Mouse (Mus musculus) heart, embryonic 14.5 days (tissue): ENCODE data around the gene Gstp1. TPM values are rescaled to one million over a fixed set of nuclear protein-coding genes. Genes with fewer than 3 reads are reported as not detected.
A peak's percentile ranks its signal among the peaks of the same experiment; 100 is the strongest.
"Not testable (repeated sequence)": the region's sequence is repeated elsewhere in the genome, so short reads cannot be mapped to it uniquely, and the experiment has no call there.

Experiments used
- ATAC-seq: fragments of 200-750 bp; cut with Nextera tagmentation; 2 replicates; pipeline ENCODE4 v1.8.0; 2017; ENCODE audit warnings: low read depth, moderate TSS enrichment; ENCODE audit not compliant: insufficient number of reproducible peaks, insufficient read depth, low FRiP score
- H3K27ac ChIP-seq, 2 experiments: fragments of 200-500 bp in 1 of 2; fragments of 300-500 bp in 1 of 2; sonication (generic) in 1 of 2; replicated peaks in 1 of 2; 2 replicates each; pipeline ENCODE4 v1.5.1; 2012 to 2014; ENCODE audit warnings: low read depth in 2 of 2, low read length in 2 of 2, control low read depth in 1 of 2, mild to moderate bottlenecking in 1 of 2, mixed read lengths in 1 of 2; ENCODE audit not compliant: control insufficient read depth in 1 of 2, insufficient read depth in 1 of 2
- H3K27me3 ChIP-seq: fragments of 300-500 bp; sonication (generic); 2 replicates; pipeline ENCODE4 v1.6.1; 2014; ENCODE audit warnings: mild to moderate bottlenecking, low read length, control low read depth; ENCODE audit not compliant: control insufficient read depth, insufficient read depth
- H3K36me3 ChIP-seq: fragments of 300-500 bp; sonication (generic); 2 replicates; pipeline ENCODE4 v1.6.1; 2014; ENCODE audit warnings: mild to moderate bottlenecking, control low read depth, low read length, mixed read lengths; ENCODE audit not compliant: control insufficient read depth, insufficient read depth
- H3K4me1 ChIP-seq, 2 experiments: fragments of 200-500 bp in 1 of 2; fragments of 300-500 bp in 1 of 2; sonication (generic) in 1 of 2; 2 replicates each; pipeline ENCODE4 v1.6.1; 2012 to 2014; ENCODE audit warnings: low read length in 2 of 2, control low read depth in 1 of 2, mixed read lengths in 1 of 2; ENCODE audit not compliant: control insufficient read depth in 2 of 2, insufficient read depth in 2 of 2
- H3K4me2 ChIP-seq: fragments of 300-500 bp; sonication (generic); 2 replicates; pipeline ENCODE4 v1.6.1; 2014; ENCODE audit warnings: mild to moderate bottlenecking, low read length
- H3K4me3 ChIP-seq, 2 experiments: fragments of 200-500 bp in 1 of 2; fragments of 300-500 bp in 1 of 2; sonication (generic) in 1 of 2; 2 replicates each; pipeline ENCODE4 v1.5.1; 2012 to 2014; ENCODE audit warnings: low read length in 2 of 2, mild to moderate bottlenecking in 2 of 2, control low read depth in 1 of 2, low read depth in 1 of 2, moderate library complexity in 1 of 2; ENCODE audit not compliant: control insufficient read depth in 1 of 2, insufficient read depth in 1 of 2
- H3K9ac ChIP-seq: fragments of 300-500 bp; sonication (generic); 2 replicates; pipeline ENCODE4 v1.6.1; 2014; ENCODE audit warnings: mild to moderate bottlenecking, low read length
- H3K9me3 ChIP-seq: fragments of 300-500 bp; sonication (generic); 2 replicates; pipeline ENCODE4 v1.6.1; 2016; ENCODE audit warnings: low read length, control low read depth; ENCODE audit not compliant: control insufficient read depth
- WGBS: fragments of 180-500 bp; shearing (Covaris S2); extraction: QIAGEN DNeasy Blood & Tissue Kit; methylation state at CpG from one replicate; pipeline ENCODE4 v1.1.7; 2014; 5-methylcytosine and 5-hydroxymethylcytosine counted together
- polyA plus RNA-seq: library from polyadenylated mRNA; unstranded; fragments of >200 nt; fragmentation: Nextera tagmentation; extraction: Ambion mirVana; gene quantifications from 2 replicates; pipeline ENCODE4 v1.2.1, GENCODE M21; 2014

Gstp1 gene
- polyA plus RNA-seq, 1 experiment from 2014 or later = 399 TPM

DNA sequence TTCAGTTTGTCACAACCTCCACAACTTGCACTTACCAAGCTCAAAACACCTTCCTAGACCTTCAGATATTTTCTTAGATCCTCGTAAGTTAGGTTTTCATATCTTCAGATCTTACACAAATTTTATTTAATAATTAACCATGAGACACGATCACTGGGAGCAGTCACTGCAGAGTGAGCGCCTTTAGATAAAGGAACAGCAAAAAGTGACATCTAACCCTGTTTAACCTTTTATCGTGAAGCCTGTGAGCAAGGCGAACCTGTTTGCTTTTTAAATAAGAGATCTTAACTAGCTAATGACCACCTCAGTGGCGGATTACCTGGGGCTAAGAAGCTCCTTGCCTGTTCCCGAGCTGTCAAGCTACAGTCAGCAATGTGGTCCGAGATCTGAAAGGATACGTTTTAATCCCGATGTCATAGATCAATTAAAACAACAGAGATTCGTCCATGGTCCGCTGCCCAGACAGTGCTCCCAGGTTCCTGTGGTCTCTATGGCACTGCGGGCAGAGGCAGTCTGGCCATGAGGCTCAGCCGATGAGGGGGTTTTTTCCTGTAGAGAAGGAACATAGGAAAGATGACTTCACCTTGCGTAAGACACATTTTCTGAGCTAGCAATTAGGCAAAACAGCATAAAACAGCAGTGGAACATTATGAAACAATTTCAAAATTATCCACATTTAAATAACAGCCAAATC lies 31.1 kb upstream of the Gstp1 start:
- ATAC-seq = no peak
- Histone ChIP-seq H3K9ac (no peak overlapping the region), H3K9me3 (no peaks in the 10 kb centered on the region), H3K36me3 (no peaks in the 10 kb centered on the region), H3K4me3 (no peak overlapping the region), H3K27me3 (no peaks in the 10 kb centered on the region), H3K27ac (no peak overlapping the region), H3K4me2 (no peak overlapping the region), H3K4me1 (no peaks in the 10 kb centered on the region)
- WGBS = 77% methylated on average over 15 of the region's 15 CpGs

GRCm38 (mm10) chr19:4068242-4068641 lies 30.5 kb upstream of the Gstp1 start:
- WGBS = 91% methylated on average over 2 of the region's 2 CpGs
- H3K9ac ChIP-seq, H3K4me2 ChIP-seq, H3K36me3 ChIP-seq, ATAC-seq, H3K27ac ChIP-seq, H3K9me3 ChIP-seq, H3K4me1 ChIP-seq, H3K27me3 ChIP-seq, H3K4me3 ChIP-seq: not testable (repeated sequence)

DNA sequence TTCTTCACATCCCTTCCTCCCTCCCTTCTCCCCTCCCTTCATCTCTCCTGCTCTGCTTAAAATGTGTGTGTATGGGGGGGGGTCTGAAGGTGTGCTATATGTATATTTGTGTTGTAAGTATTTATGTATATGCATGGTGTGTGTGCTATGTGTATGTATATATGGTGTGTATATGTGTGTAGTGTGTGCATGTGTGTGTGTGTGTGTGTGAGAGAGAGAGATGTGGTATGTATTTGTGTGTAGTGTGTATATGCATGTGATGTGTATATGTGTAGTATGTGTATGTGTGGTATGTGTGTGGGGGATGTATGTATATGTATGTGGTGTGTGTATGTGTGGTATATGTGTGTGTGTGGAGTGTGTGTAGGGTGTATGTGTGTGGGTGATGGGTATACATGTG lies 29.1 kb upstream of the Gstp1 start:
- Histone ChIP-seq H3K36me3 (no peaks in the 10 kb centered on the region), H3K4me1 (no peaks in the 10 kb centered on the region), H3K27me3 (no peaks in the 10 kb centered on the region), H3K4me3 (no peak overlapping the region), H3K9ac (no peak overlapping the region), H3K27ac (no peak overlapping the region), H3K4me2 (no peak overlapping the region), H3K9me3 (no peaks in the 10 kb centered on the region)
- no peak for ATAC-seq

- no peak overlapping the region for H3K4me3 ChIP-seq
- no peaks in the 10 kb centered on the region for H3K27me3 ChIP-seq
- no peaks in the 10 kb centered on the region for H3K9me3 ChIP-seq
- no peaks in the 10 kb centered on the region for H3K4me1 ChIP-seq
- no peak overlapping the region for H3K9ac ChIP-seq
- no peak overlapping the region for H3K27ac ChIP-seq
- no peak for ATAC-seq
- 83% methylated on average over 6 of the region's 6 CpGs for WGBS
- no peaks in the 10 kb centered on the region for H3K36me3 ChIP-seq
- H3K4me2 ChIP-seq = no peak overlapping the region
Measured at GRCm38 (mm10) chr19:4066280-4066679, 28.5 kb upstream of the Gstp1 start.

DNA sequence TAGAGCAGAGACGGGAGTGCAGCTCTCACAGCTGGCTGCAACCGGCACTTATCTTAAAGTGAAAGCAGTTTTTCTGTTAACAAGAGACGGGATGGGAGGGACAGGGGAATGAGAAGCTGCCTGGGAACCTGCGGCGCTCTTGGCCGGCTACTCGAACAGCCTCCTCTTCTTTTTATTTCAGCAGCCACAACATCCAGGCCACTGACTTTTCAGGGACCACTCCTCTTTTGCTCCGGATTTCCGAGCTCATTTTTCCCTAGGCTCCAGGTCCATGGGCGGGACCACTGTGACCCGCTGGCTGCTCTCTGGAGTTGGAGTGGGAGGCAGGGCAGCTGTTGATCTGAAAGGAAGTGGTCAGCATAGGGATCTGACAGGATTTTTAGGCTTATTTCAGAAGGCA lies 26.7 kb upstream of the Gstp1 start:
- H3K9ac ChIP-seq, H3K9me3 ChIP-seq, H3K4me2 ChIP-seq, H3K27me3 ChIP-seq, H3K36me3 ChIP-seq, ATAC-seq, H3K4me3 ChIP-seq, H3K27ac ChIP-seq, H3K4me1 ChIP-seq: not testable (repeated sequence)
- WGBS = 10% methylated on average over 2 of the region's 11 CpGs

GRCm38 (mm10) chr19:4063357-4063756 lies 25.6 kb upstream of the Gstp1 start:
- 0 out of 4 replicates have a peak overlapping the region, but pooled peaks of 1 of the 2 experiments have one; percentile 37 for H3K27ac ChIP-seq

GRCm38 (mm10) chr19:4060899-4061465 lies 23.2 kb upstream of the Gstp1 start:
- H3K36me3 ChIP-seq = no peaks in the 10 kb centered on the region
- no peaks in the 10 kb centered on the region for H3K27me3 ChIP-seq
- no peak overlapping the region for H3K4me2 ChIP-seq
- H3K4me1 ChIP-seq = peaks cover 8 to 10% of the 10 kb centered on the region in 2 experiments
- H3K9me3 ChIP-seq = no peaks in the 10 kb centered on the region
- no peak overlapping the region for H3K9ac ChIP-seq
- no peak overlapping the region for H3K4me3 ChIP-seq
- ATAC-seq = no peak
- WGBS = 87% methylated on average over 6 of the region's 6 CpGs
- H3K27ac ChIP-seq = no peak overlapping the region

More at GRCm38 (mm10) chr19:4063357-4063756, 25.6 kb upstream of the Gstp1 start:
- H3K27me3 ChIP-seq, H3K36me3 ChIP-seq, H3K9me3 ChIP-seq, ATAC-seq, H3K4me3 ChIP-seq, H3K4me2 ChIP-seq, H3K4me1 ChIP-seq, H3K9ac ChIP-seq: not testable (repeated sequence)
- 36% methylated on average over 2 of the region's 4 CpGs for WGBS
